Mouse (Mus musculus) lung, postnatal 0 days (tissue): ENCODE measurements around the gene Ptpn12. TPM values are rescaled to one million over a fixed set of nuclear protein-coding genes. Genes with fewer than 3 reads are reported as not detected.

Experiments used
- ATAC-seq: fragments of 200-750 bp; cut with Nextera tagmentation; 2 replicates; pipeline ENCODE4 v1.8.0; 2017; ENCODE audit warnings: moderate library complexity
- DNase-seq: peaks from one replicate; pipeline ENCODE4 v3.0.0-alpha.2; 2016; ENCODE audit warnings: low spot score
- H3K27ac ChIP-seq: fragments of 300-500 bp; sonication (generic); 2 replicates; pipeline ENCODE4 v1.5.1; 2014; ENCODE audit warnings: antibody characterized with exemption, mild to moderate bottlenecking, low read length, mixed read lengths
- H3K27me3 ChIP-seq: fragments of 300-500 bp; sonication (generic); replicated peaks from 2 replicates; pipeline ENCODE4 v1.6.1; 2014; ENCODE audit warnings: low read length, mixed read lengths; ENCODE audit not compliant: insufficient read depth
- H3K36me3 ChIP-seq: fragments of 300-500 bp; sonication (generic); 2 replicates; pipeline ENCODE4 v1.6.1; 2014; ENCODE audit warnings: low read length, mixed read lengths; ENCODE audit not compliant: insufficient read depth
- H3K4me1 ChIP-seq: fragments of 300-500 bp; sonication (generic); 2 replicates; pipeline ENCODE4 v1.6.1; 2014; ENCODE audit warnings: antibody characterized with exemption, low read depth, low read length, mixed read lengths; ENCODE audit not compliant: insufficient read depth
- H3K4me2 ChIP-seq: fragments of 300-500 bp; sonication (generic); replicated peaks from 2 replicates; pipeline ENCODE4 v1.6.1; 2014; ENCODE audit warnings: low read depth, mild to moderate bottlenecking, low read length, moderate library complexity, mixed read lengths
- H3K4me3 ChIP-seq: fragments of 300-500 bp; sonication (generic); 2 replicates; pipeline ENCODE4 v1.5.1; 2014; ENCODE audit warnings: low read depth, low read length
- H3K9ac ChIP-seq: fragments of 300-500 bp; sonication (generic); replicated peaks from 2 replicates; pipeline ENCODE4 v1.6.1; 2014; ENCODE audit warnings: low read depth, mild to moderate bottlenecking
- H3K9me3 ChIP-seq: fragments of 300-500 bp; sonication (generic); 2 replicates; pipeline ENCODE4 v1.6.1; 2016; ENCODE audit warnings: low read length, mixed read lengths
- CTCF ChIP-seq: IDR thresholded peaks from 2 replicates; pipeline ENCODE4 v1.5.1; 2016; ENCODE audit warnings: antibody characterized with exemption, mild to moderate bottlenecking
- EP300 ChIP-seq: IDR thresholded peaks from 2 replicates; pipeline ENCODE4 v1.6.1; 2016; ENCODE audit warnings: antibody characterized with exemption, mild to moderate bottlenecking, control low read depth
- WGBS: fragments of 180-500 bp; shearing (Covaris S2); extraction: QIAGEN DNeasy Blood & Tissue Kit; methylation state at CpG from one replicate; pipeline ENCODE4 v1.1.7; 2014; 5-methylcytosine and 5-hydroxymethylcytosine counted together
- polyA plus RNA-seq: library from polyadenylated mRNA; unstranded; fragments of >200 nt; fragmentation: Nextera tagmentation; extraction: Ambion mirVana; gene quantifications from 2 replicates; pipeline ENCODE4 v1.2.1, GENCODE M21; 2015

The Ptpn12 gene
- polyA plus RNA-seq, 1 experiment from 2014 or later, result 31.1 TPM

DNA sequence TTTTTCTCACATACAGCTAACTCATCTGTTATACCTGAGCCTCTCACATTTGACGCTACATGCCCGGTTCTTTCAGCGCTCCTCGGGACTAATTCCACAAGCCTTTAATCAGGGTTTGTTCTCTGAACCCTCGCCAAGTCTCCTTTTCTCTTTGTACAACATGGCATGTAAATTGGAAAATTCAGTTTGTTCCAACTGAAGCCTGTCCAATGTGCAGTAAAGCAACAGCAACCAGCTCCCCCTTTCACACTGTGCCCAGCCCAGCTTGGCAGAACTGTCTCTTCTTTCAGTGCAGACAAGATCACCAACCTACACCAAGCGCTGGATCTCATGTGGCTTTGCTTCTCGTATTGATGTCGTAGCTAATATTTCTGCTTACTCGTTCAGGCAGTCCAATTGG, 92.4 kb downstream of the Ptpn12 start:
- Histone ChIP-seq H3K9me3 (no peaks in the 10 kb centered on the region), H3K27ac (no peak overlapping the region), H3K27me3 (no peaks in the 10 kb centered on the region), H3K4me2 (no peak overlapping the region), H3K36me3 (no peaks in the 10 kb centered on the region), H3K9ac (no peak overlapping the region), H3K4me3 (no peak overlapping the region), H3K4me1 (no peaks in the 10 kb centered on the region)
- no peak for DNase-seq
- 90% methylated on average over 9 of the region's 9 CpGs for WGBS
- no peak for ATAC-seq
- TF ChIP-seq EP300 (no peak), CTCF (no peak)

DNA sequence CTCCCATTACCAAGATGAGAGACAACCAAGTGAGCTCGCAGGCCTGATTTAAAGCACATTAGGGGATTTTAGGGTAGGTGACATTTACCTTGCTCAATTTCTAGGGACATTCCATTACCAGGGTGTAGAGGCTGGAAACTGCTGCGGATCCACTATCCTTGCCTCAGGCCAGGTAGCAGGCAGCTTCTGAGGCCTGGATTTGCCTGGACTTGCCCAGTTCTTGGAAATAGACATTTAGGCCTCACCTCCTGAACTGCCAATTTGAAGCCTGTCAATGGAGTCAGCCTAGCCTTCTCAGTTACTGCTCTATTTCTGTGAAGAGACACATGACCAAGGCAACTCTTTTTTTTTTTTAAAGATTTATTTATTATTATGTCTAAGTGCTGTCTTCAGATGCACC, 94.8 kb downstream of the Ptpn12 start:
- Histone ChIP-seq H3K4me1 (no peaks in the 10 kb centered on the region), H3K9ac (no peak overlapping the region), H3K4me2 (no peak overlapping the region), H3K36me3 (no peaks in the 10 kb centered on the region), H3K27ac (no peak overlapping the region), H3K4me3 (no peak overlapping the region), H3K27me3 (no peaks in the 10 kb centered on the region), H3K9me3 (no peaks in the 10 kb centered on the region)
- DNase-seq (no peak), ATAC-seq (no peak)
- TF ChIP-seq EP300 (no peak), CTCF (no peak)
- 97% methylated on average over 2 of the region's 2 CpGs for WGBS

DNA sequence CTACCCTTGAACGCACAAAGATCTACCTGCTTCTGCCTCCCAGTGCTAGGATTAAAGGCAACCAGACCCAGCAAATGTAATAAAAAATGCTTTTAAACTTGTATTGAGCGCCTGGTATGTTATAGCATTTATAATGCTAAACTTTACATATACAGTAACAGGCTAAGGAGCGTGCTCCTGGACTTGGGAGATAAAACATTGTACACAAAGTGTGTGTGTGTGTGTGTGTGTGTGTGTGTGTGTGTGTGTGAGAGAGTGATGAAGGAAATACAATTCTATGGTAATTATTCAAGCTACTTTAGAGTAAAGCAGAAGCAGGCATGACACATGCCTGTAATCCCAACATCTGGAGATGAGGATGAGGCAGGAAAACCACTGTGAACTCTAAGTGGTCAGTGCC, 99.4 kb downstream of the Ptpn12 start, which contains the start of gene Rsbn1l:
Gene Rsbn1l, minus strand, starts transcription at position 101 of the 400 bp plus-strand sequence.
- H3K27me3 ChIP-seq, result no peaks in the 10 kb centered on the region
- H3K4me3 ChIP-seq, result no peak within 1 kb of the TSS
- H3K4me1 ChIP-seq, result peaks cover 4% of the 10 kb centered on the region; the same call in 1 of the 2 replicates
- H3K27ac ChIP-seq, result no peak within 1 kb of the TSS
- no peaks in the 10 kb centered on the region for H3K9me3 ChIP-seq
- WGBS, result 95% methylated on average over 3 of the region's 3 CpGs
- H3K36me3 ChIP-seq, result no peaks in the 10 kb centered on the region
- TF ChIP-seq CTCF, result no peak
- TF ChIP-seq EP300, result no peak
- no peak within 1 kb of the TSS for H3K9ac ChIP-seq
- H3K4me2 ChIP-seq, result 0 out of 2 replicates have a peak within 1 kb of the TSS, but pooled peaks have one; percentile 25
- ATAC-seq, result no peak
- no peak for DNase-seq

DNA sequence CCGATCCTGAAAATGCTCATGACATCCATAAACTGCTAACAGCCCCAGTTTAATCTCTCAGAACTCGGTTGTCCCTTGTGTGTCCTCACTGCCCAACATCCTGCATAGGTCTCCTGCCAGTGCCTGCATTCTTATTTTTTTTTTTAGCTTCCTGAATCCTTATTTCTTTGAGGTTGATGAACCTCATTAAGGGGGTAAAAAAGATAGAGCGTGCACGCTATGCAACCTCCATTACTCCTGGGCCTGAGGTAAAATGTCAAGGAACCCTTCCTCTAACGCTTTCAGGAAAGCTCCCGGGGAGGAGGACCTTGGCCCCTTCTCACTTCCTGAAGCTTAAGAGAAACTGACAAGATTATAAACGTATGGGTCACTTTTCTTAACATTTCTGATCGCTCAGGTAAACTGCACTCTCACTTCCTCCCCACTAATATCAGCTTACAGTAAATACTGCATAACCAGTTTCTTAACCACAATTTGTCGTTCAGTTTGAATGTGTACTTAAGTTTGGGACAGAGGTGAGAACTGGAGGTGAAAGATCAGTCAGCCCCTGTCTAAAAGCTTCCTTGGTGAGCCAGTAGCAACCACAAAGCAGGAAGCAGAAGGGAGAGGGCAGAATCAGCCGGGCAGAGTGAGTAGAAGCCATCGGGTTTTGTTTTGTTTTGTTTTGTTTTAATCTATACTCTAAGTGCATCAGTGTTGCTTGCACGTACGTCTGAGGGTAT, 100.4 kb downstream of the Ptpn12 start:
- WGBS, result 46% methylated on average over 13 of the region's 13 CpGs
- no peak for DNase-seq
- ATAC-seq, result no peak

DNA sequence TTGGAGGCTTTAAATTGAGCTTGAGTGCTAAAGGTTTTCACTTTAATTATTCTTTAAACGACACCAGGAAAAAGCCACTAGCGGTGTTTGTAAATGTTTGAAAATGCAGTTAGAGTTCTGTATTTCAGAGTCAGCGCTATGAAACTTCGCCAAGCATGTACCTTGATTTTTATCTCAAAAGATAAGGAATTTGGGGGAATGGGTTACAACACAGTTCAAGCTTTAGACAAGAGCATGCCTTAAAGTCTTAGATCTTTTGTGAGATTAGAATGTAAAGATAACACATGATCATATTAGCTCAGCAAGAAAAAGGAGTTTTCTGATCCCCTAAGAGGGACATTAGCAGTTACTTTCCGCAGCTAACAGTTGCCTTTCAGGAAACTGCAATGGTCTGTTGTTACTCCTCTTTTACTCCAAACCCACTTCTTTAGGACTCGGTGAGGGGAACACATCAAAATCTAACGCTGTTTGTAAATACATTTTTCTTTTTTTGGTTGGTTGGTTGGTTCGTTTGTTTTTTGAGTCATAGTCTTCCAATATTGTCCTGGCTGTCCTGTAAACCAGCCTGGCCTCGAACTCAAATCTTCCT, 103.3 kb downstream of the Ptpn12 start:
- peak overlapping the region; percentile 46 for H3K9ac ChIP-seq
- DNase-seq, result no peak
- no peak for ATAC-seq
- no peaks in the 10 kb centered on the region for H3K27me3 ChIP-seq
- TF ChIP-seq CTCF (no peak), EP300 (0 out of 2 replicates have a peak, but pooled peaks have one; percentile 26)
- H3K4me1 ChIP-seq, result peaks cover 8% of the 10 kb centered on the region; the same call in 1 of the 2 replicates
- 17% methylated on average over 9 of the region's 9 CpGs for WGBS
- peak overlapping the region; percentile 98 for H3K27ac ChIP-seq
- peak overlapping the region; percentile 59 for H3K4me2 ChIP-seq
- H3K36me3 ChIP-seq, result no peaks in the 10 kb centered on the region
- peak overlapping the region; percentile 98 for H3K4me3 ChIP-seq
- no peaks in the 10 kb centered on the region for H3K9me3 ChIP-seq

More for the DNA sequence above, 100.4 kb downstream of the Ptpn12 start:
- H3K9me3 ChIP-seq, result no peaks in the 10 kb centered on the region
- H3K27ac ChIP-seq, result no peak overlapping the region
- peaks cover 4% of the 10 kb centered on the region; the same call in 1 of the 2 replicates for H3K4me1 ChIP-seq
- no peak overlapping the region for H3K4me3 ChIP-seq
- H3K36me3 ChIP-seq, result no peaks in the 10 kb centered on the region
- 0 out of 2 replicates have a peak overlapping the region, but pooled peaks have one; percentile 25 for H3K4me2 ChIP-seq
- TF ChIP-seq EP300 (no peak), CTCF (no peak)
- H3K9ac ChIP-seq, result no peak overlapping the region
- no peaks in the 10 kb centered on the region for H3K27me3 ChIP-seq

DNA sequence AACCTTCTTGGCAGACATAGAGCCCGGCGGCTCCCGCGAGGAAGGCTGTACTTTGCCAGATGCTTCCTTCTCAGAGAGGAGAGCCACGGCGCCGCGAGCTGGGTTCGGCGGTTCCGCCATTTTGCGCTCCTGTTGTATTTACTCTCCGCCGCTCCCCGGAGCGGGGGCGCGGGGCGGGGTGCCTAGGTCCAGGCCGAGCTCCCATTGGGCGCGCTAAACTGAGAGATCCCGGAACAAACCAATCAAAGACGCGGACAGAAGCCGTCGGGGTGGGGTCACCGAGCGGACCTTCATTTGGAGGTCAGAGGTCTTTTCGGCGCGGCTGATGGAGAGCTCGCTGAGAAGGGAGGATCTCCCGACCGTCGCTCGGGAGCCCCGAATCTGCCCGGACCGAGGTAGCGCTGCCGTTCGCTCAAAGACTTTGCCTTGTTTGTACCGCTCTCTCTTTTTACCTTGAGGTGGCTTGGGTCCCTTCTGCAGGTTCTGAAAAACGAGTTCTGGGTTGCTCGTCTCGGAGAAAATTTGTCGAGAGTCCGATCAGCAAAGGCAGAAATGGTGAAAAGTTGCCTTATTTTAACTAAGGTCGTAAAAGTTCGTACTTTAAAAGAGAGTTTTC, 103.9 kb downstream of the Ptpn12 start:
- peak; percentile 100 for ATAC-seq
- TF ChIP-seq EP300 (no peak; the same call in 1 of the 2 replicates), CTCF (no peak)
- no peaks in the 10 kb centered on the region for H3K27me3 ChIP-seq
- H3K9ac ChIP-seq, result peak overlapping the region; percentile 95
- peak overlapping the region; percentile 98 for H3K27ac ChIP-seq
- H3K4me2 ChIP-seq, result peak overlapping the region; percentile 61
- H3K9me3 ChIP-seq, result no peaks in the 10 kb centered on the region
- peak; percentile 99 for DNase-seq
- H3K36me3 ChIP-seq, result no peaks in the 10 kb centered on the region
- H3K4me3 ChIP-seq, result peak overlapping the region; percentile 98
- WGBS, result under 1% methylated on average over 47 of the region's 51 CpGs
- peaks cover 8% of the 10 kb centered on the region; the same call in 1 of the 2 replicates for H3K4me1 ChIP-seq
